Mouse (Mus musculus) hindbrain, embryonic 16.5 days (tissue): ENCODE data around the gene Pecam1. TPM values are rescaled to one million over a fixed set of nuclear protein-coding genes. Genes with fewer than 3 reads are reported as not detected.

Experiments used
- ATAC-seq: fragments of 200-750 bp; cut with Nextera tagmentation; 2 replicates; pipeline ENCODE4 v1.8.0; 2017; ENCODE audit warnings: moderate TSS enrichment, moderate library complexity
- H3K27ac ChIP-seq: fragments of 300-500 bp; sonication (generic); 2 replicates; pipeline ENCODE4 v1.5.1; 2014; ENCODE audit warnings: low read depth, mild to moderate bottlenecking, control low read depth, low read length, moderate library complexity
- H3K27me3 ChIP-seq: fragments of 300-500 bp; sonication (generic); replicated peaks from 2 replicates; pipeline ENCODE4 v1.6.1; 2014; ENCODE audit warnings: low read length; ENCODE audit not compliant: control insufficient read depth, insufficient read depth
- H3K36me3 ChIP-seq: fragments of 300-500 bp; sonication (generic); 2 replicates; pipeline ENCODE4 v1.6.1; 2014; ENCODE audit warnings: mild to moderate bottlenecking, low read length, moderate library complexity, mixed read lengths; ENCODE audit not compliant: control insufficient read depth, insufficient read depth
- H3K4me1 ChIP-seq: fragments of 300-500 bp; sonication (generic); 2 replicates; pipeline ENCODE4 v1.6.1; 2014; ENCODE audit warnings: low read depth, low read length; ENCODE audit not compliant: control insufficient read depth, insufficient read depth
- H3K4me2 ChIP-seq: fragments of 300-500 bp; sonication (generic); 2 replicates; pipeline ENCODE4 v1.6.1; 2014; ENCODE audit warnings: mild to moderate bottlenecking, low read length, control low read depth, moderate library complexity
- H3K4me3 ChIP-seq: fragments of 300-500 bp; sonication (generic); 2 replicates; pipeline ENCODE4 v1.5.1; 2014; ENCODE audit warnings: mild to moderate bottlenecking, low read length, control low read depth, moderate library complexity
- H3K9ac ChIP-seq: fragments of 300-500 bp; sonication (generic); 2 replicates; pipeline ENCODE4 v1.6.1; 2014; ENCODE audit warnings: low read depth, mild to moderate bottlenecking, control low read depth, low read length, moderate library complexity
- H3K9me3 ChIP-seq: fragments of 300-500 bp; sonication (generic); 2 replicates; pipeline ENCODE4 v1.6.1; 2014; ENCODE audit warnings: mild to moderate bottlenecking, low read length, moderate library complexity; ENCODE audit not compliant: control insufficient read depth
- WGBS: fragments of 180-500 bp; shearing (Covaris S2); extraction: QIAGEN DNeasy Blood & Tissue Kit; methylation state at CpG from one replicate; pipeline ENCODE4 v1.1.7; 2014; 5-methylcytosine and 5-hydroxymethylcytosine counted together
- polyA plus RNA-seq: library from polyadenylated mRNA; unstranded; fragments of >200 nt; fragmentation: Nextera tagmentation; extraction: Ambion mirVana; gene quantifications from 2 replicates; pipeline ENCODE4 v1.2.1, GENCODE M21; 2015

The Pecam1 gene
- polyA plus RNA-seq, 1 experiment from 2014 or later: 16.4 TPM

DNA sequence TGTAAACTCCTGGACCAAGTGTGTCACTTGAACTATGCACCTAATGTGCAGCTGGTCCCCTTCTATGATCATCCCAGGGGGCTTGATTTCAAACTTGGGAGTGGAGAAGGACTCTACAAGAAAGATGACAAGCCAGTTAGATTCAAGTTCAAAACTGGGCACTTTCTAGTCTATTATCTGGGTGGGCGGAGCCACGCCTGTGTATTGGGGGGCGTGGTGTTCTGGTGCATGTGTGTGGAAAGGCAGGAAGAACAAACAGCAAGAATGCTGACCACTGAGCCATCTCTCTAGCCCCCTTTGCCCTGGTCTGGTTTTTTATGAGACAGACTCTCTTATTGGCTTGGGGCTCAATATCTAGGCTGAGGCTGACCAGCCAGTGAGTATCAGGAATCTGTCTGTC lies 54.5 kb downstream of the Pecam1 start:
- Histone ChIP-seq H3K4me2 (no peak overlapping the region), H3K4me3 (no peak overlapping the region), H3K9ac (no peak overlapping the region), H3K9me3 (no peaks in the 10 kb centered on the region), H3K27ac (no peak overlapping the region), H3K4me1 (no peaks in the 10 kb centered on the region), H3K36me3 (no peaks in the 10 kb centered on the region), H3K27me3 (no peaks in the 10 kb centered on the region)
- ATAC-seq: no peak
- 95% methylated on average over 3 of the region's 3 CpGs for WGBS

DNA sequence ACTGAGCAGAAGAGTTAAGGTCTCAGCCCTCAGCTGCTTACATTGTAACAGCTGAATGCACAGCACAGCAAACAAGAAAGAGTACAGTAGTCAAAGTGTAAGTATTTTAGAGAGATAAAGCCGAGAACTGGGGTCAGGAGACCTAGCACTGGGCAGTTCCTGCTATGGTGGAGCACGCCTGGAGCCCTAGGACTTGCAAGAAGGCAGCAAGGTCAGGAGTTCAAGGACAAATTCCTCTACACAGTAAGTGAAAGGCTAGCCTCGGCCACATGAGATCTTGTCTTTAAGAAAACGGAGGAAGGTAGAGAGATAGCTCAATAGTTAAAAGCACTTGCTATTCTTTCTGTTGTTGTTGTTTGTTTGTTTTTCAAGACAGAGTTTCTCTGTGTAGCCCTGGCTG lies 57.5 kb downstream of the Pecam1 start:
- Histone ChIP-seq H3K4me1 (no peaks in the 10 kb centered on the region), H3K27ac (no peak overlapping the region), H3K36me3 (no peaks in the 10 kb centered on the region), H3K9me3 (no peaks in the 10 kb centered on the region), H3K4me3 (no peak overlapping the region), H3K27me3 (no peaks in the 10 kb centered on the region), H3K4me2 (no peak overlapping the region), H3K9ac (no peak overlapping the region)
- WGBS: 81% methylated on average over 4 of the region's 4 CpGs
- ATAC-seq: no peak

DNA sequence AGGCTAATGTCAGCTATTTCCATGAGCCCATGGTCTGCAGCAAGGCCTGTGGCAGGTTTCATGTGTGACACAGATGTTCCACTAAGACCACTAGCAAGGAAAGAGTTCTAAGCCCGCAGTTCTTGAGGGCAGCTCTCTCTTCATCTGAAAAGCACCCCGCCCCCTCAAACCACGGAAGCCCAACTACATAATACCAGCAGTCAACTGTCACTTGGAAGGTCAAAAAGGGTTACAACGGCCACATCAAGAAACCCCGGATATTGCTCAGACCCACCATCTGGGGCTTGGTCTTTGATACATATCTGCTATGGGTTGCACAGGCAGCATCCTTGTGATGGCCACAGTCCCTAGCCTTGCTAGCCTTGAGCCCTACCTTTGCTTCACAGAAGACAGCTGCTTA lies 62.1 kb downstream of the Pecam1 start:
- H3K36me3 ChIP-seq: no peaks in the 10 kb centered on the region
- H3K4me3 ChIP-seq: no peak overlapping the region
- H3K27me3 ChIP-seq: no peaks in the 10 kb centered on the region
- H3K27ac ChIP-seq: no peak overlapping the region
- no peak overlapping the region for H3K9ac ChIP-seq
- 82% methylated on average over 5 of the region's 5 CpGs for WGBS
- no peak overlapping the region for H3K4me2 ChIP-seq
- H3K4me1 ChIP-seq: no peaks in the 10 kb centered on the region
- no peaks in the 10 kb centered on the region for H3K9me3 ChIP-seq
- ATAC-seq: no peak

DNA sequence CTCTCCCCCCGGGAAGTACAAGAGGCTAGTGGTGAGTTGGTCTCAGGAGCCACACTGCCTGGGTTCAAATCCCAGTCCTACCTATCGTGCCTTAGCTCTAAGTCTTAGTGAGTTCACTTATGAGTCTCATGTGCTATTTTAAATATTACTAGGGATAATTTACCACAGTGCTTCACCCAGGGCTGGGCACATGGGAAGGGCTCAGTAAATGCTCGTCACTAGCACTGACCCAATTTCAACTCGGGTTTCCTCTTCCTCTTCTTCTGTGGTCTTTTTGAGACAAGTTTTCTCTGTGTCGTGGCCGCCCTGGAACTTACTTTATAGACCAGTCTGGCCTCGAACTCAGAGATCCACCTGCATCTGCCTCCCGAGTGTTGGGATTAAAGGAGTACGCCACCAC lies 63.1 kb downstream of the Pecam1 start:
- H3K4me3 ChIP-seq: no peak overlapping the region
- H3K36me3 ChIP-seq: no peaks in the 10 kb centered on the region
- H3K27me3 ChIP-seq: no peaks in the 10 kb centered on the region
- H3K4me1 ChIP-seq: no peaks in the 10 kb centered on the region
- no peak overlapping the region for H3K27ac ChIP-seq
- no peak overlapping the region for H3K4me2 ChIP-seq
- H3K9me3 ChIP-seq: no peaks in the 10 kb centered on the region
- no peak for ATAC-seq
- H3K9ac ChIP-seq: no peak overlapping the region
- 93% methylated on average over 9 of the region's 9 CpGs for WGBS

DNA sequence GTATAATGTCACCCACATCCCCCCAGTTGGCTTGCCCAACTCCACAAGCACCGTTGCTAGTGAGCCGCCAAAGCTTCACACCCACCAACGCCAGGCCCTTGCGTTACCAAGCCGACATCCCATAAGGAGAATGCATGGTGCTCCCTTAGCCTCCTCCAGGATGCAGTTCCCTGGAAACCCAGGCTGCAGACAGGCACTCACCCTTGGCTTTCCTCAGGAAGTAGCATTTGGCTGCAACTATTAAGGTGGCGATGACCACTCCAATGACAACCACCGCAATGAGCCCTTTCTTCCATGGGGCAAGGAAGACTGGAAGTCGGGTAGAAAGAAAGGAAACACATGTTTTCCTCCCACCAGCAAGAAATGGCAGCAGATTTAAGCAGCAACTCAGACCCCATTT lies 66.4 kb downstream of the Pecam1 start:
- Histone ChIP-seq H3K27me3 (no peaks in the 10 kb centered on the region), H3K9me3 (no peaks in the 10 kb centered on the region), H3K4me1 (no peaks in the 10 kb centered on the region), H3K9ac (no peak overlapping the region), H3K4me3 (no peak overlapping the region), H3K4me2 (no peak overlapping the region), H3K27ac (no peak overlapping the region), H3K36me3 (no peaks in the 10 kb centered on the region)
- WGBS: 93% methylated on average over 8 of the region's 8 CpGs
- no peak for ATAC-seq

DNA sequence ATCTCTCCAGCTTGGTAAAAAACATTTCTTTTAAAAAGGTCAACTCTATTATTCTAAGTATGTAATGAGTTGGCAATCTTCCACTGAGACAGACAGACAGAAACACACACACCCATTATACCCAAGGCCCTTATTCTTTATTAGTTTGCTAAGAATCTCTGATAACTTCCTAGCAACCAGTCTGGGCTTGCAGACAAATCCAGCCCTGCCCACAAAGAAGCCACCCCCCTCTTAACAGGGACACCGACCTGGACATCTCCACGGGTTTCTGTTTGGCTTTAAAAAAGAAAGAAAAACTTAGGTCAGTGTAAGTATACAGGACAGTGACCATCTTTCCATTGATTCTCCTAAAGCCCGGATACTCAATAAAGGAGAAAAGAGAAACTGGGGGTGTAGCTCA lies 67.1 kb downstream of the Pecam1 start:
- Histone ChIP-seq H3K4me2 (no peak overlapping the region), H3K4me1 (no peaks in the 10 kb centered on the region), H3K36me3 (no peaks in the 10 kb centered on the region), H3K27me3 (no peaks in the 10 kb centered on the region), H3K4me3 (no peak overlapping the region), H3K27ac (no peak overlapping the region), H3K9me3 (no peaks in the 10 kb centered on the region), H3K9ac (no peak overlapping the region)
- ATAC-seq: no peak
- WGBS: 78% methylated on average over 3 of the region's 3 CpGs

DNA sequence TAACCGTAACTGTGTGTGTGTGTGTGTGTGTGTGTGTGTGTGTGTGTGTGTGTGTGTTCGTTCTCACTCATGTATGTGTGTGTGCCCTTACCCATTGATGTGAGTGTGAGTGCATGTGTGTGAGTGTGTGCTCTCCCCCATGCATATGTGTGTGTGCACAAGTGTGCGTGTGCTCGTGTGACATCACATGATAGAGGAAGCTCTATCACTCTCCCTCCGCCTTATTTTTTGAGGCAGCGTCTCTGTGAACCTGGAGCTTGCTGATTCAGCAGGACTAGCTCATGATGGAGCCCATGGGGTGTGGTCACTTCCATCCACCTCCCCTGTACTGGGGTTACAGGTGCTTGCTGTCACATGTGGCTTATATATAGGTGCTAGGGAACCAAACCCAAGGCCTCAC lies 69.3 kb downstream of the Pecam1 start:
- H3K27ac ChIP-seq: no peak overlapping the region
- 88% methylated on average over 6 of the region's 6 CpGs for WGBS
- no peak overlapping the region for H3K4me3 ChIP-seq
- no peak for ATAC-seq
- H3K36me3 ChIP-seq: no peaks in the 10 kb centered on the region
- no peaks in the 10 kb centered on the region for H3K9me3 ChIP-seq
- H3K4me2 ChIP-seq: no peak overlapping the region
- H3K27me3 ChIP-seq: no peaks in the 10 kb centered on the region
- no peak overlapping the region for H3K9ac ChIP-seq
- H3K4me1 ChIP-seq: peaks cover 5% of the 10 kb centered on the region; the same call in 1 of the 2 replicates

DNA sequence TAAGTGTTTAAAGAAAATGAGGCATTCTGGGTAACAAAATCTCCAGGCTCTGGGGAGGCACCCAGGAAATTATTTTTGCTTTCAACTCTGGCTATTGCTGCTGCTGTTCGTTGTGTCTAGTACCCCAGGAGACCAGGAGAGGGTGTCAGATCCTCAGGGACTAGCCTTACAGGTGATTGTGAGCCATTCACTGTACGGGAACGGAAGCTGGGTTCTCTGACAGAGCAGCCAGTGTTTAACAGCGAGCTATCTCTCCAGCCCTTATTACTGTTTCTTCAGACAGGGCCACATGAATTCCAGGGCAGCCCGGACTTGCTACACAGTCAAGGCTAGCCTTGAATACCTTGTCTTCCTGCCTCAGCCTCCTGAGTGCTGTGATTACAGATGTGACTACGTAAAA lies 70.6 kb downstream of the Pecam1 start:
- Histone ChIP-seq H3K27ac (no peak overlapping the region), H3K9ac (no peak overlapping the region), H3K36me3 (no peaks in the 10 kb centered on the region), H3K9me3 (no peaks in the 10 kb centered on the region), H3K4me3 (no peak overlapping the region), H3K4me2 (no peak overlapping the region), H3K4me1 (peaks cover 11% of the 10 kb centered on the region), H3K27me3 (no peaks in the 10 kb centered on the region)
- no peak for ATAC-seq
- 55% methylated on average over 6 of the region's 6 CpGs for WGBS

DNA sequence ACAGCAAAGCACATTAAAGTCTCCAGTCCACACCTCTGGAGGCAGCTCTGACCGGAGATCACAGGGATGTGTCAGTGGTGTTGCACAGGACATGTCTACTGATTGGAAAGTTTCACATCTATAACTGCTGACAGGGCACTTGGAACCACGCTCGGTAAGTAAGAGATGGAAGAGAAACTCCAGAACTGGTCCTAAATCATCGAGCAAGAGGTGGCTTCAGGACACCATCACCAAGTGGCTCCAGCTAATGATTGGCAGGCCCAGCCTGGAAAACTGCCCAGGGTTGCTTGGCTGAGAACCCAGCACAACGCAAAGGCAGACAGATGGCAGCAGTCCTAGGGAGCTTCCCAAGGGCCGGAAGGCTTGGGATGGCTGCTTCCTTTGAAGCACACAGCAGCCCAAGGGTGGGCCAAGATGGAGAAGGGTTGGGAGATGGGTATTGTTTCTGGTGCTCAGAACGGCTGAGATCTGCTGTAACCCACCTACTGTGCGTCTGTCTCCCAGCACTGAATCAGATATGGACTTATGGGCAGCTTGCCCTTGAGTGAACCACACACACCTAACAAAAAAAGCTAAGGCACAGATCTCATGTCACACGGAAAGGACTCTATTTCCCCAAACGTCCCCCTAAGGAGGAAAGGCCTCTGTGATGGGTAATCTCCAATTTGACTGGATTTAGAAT lies 72.4 kb downstream of the Pecam1 start:
- peak; percentile 48 for ATAC-seq
- Histone ChIP-seq H3K4me2 (no peak overlapping the region), H3K9ac (no peak overlapping the region), H3K4me3 (no peak overlapping the region), H3K4me1 (peaks cover 18% of the 10 kb centered on the region), H3K27ac (0 out of 2 replicates have a peak overlapping the region, but pooled peaks have one; percentile 13), H3K27me3 (no peaks in the 10 kb centered on the region), H3K36me3 (no peaks in the 10 kb centered on the region), H3K9me3 (no peaks in the 10 kb centered on the region)
- WGBS: 68% methylated on average over 10 of the region's 10 CpGs

DNA sequence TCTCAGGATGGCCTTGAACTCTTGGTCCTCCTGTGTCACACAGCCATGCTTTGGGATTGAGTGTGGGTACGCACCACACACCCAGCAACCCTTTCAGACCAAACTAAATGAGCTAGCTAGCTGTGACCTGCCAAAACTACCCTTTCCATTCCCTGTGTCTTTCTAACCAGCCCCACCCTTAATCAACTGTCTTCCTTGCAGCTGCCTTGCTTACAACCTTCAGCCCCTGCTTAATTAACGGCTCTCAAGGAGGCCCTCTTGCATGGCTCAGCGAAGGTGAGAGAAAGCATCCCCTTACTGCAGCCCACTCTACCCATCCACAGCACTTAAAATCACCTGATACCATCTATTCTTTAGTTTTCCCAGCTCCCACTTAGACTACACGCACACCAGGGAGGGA lies 73.1 kb downstream of the Pecam1 start:
- 81% methylated on average over 4 of the region's 4 CpGs for WGBS
- Histone ChIP-seq H3K4me2 (no peak overlapping the region), H3K36me3 (no peaks in the 10 kb centered on the region), H3K4me3 (no peak overlapping the region), H3K4me1 (peaks cover 18% of the 10 kb centered on the region), H3K27me3 (no peaks in the 10 kb centered on the region), H3K9me3 (no peaks in the 10 kb centered on the region), H3K27ac (no peak overlapping the region), H3K9ac (no peak overlapping the region)
- ATAC-seq: no peak
